Mouse (Mus musculus): ENCODE data around the gene Yy1. TPM values are rescaled to one million over a fixed set of nuclear protein-coding genes. Genes with fewer than 3 reads are reported as not detected.

Gene Yy1
- total and polyA plus RNA-seq, 3 experiments: 34.9 to 62.4 (median 52.1) TPM

GRCm38 (mm10) chr12:108794078-108794711 is 1.4 kb downstream of the Yy1 start:
- H3K4me1 ChIP-seq (ENCODE audit: control insufficient read depth in 1 of 2, insufficient read depth in 2 of 2, low read length in 2 of 2): peaks cover 15 to 20% of the 10 kb centered on the region in 2 experiments
- H3K9ac ChIP-seq (ENCODE audit: control insufficient read depth, low read depth, low read length, poor library complexity, severe bottlenecking): peak overlapping the region; percentile 96
- TF ChIP-seq ELF1 (IDR thresholded peaks at IDR 0.05; ENCODE audit: low read depth, low read length) (0 out of 2 replicates have a peak, but pooled peaks have one; percentile 28), SIN3A (IDR thresholded peaks at IDR 0.05; ENCODE audit: low read length) (peak; percentile 79), MXI1 (IDR thresholded peaks at IDR 0.05; ENCODE audit: low read depth, low read length) (peak; percentile 78), MYC (IDR thresholded peaks at IDR 0.05; ENCODE audit: low read depth, low read length) (peak; percentile 9; the same call in 1 of the 2 replicates), ETS1 (IDR thresholded peaks at IDR 0.05; ENCODE audit: low read depth, low read length) (peak; percentile 35; the same call in 1 of the 2 replicates), NRF1 (IDR thresholded peaks at IDR 0.05; ENCODE audit: insufficient read depth, low read depth, low read length, poor library complexity, severe bottlenecking) (0 out of 2 replicates have a peak, but pooled peaks have one; percentile 37), TCF12 (IDR thresholded peaks at IDR 0.05; ENCODE audit: low read depth, low read length) (peak; percentile 54; the same call in 1 of the 2 replicates), POLR2A (IDR thresholded peaks at IDR 0.05; ENCODE audit: control insufficient read depth in 1 of 2, insufficient read depth in 1 of 2, low read depth in 1 of 2, low read length in 2 of 2, poor library complexity in 1 of 2) (peak in 1 of 2 experiments; percentile 29; a peak in 3 of 4 replicates), ZC3H11A (IDR thresholded peaks at IDR 0.05; ENCODE audit: low read depth, low read length) (peak; percentile 28; the same call in 1 of the 2 replicates), GATA1 (IDR thresholded peaks at IDR 0.05; ENCODE audit: low read depth, low read length) (no peak), SMC3 (IDR thresholded peaks at IDR 0.05; ENCODE audit: low read depth, low read length) (no peak), ZMIZ1 (IDR thresholded peaks at IDR 0.05; ENCODE audit: low read depth, low read length) (no peak), UBTF (IDR thresholded peaks at IDR 0.05; ENCODE audit: borderline replicate concordance, insufficient read depth, low read depth, low read length) (0 out of 2 replicates have a peak, but pooled peaks have one; percentile 50), E2F4 (IDR thresholded peaks at IDR 0.05; ENCODE audit: borderline replicate concordance, low read depth, low read length) (no peak), HCFC1 (IDR thresholded peaks at IDR 0.05; ENCODE audit: low read depth, low read length) (peak; percentile 83), MAZ (IDR thresholded peaks at IDR 0.05; ENCODE audit: low read depth, low read length) (peak; percentile 60; the same call in 1 of the 2 replicates), POLR2AphosphoS5 (IDR thresholded peaks at IDR 0.05; ENCODE audit: borderline replicate concordance, low read depth, low read length) (no peak)
- peaks cover 2 to 50% of the 10 kb centered on the region in 2 experiments for H3K36me3 ChIP-seq (ENCODE audit: control insufficient read depth in 1 of 2, insufficient read depth in 2 of 2, low read length in 2 of 2)
- H3K4me3 ChIP-seq (ENCODE audit: control insufficient read depth in 1 of 2, insufficient read depth in 1 of 2, low read depth in 2 of 2, low read length in 2 of 2): peak overlapping the region; percentile 75 to 95
- H3K27me3 ChIP-seq (ENCODE audit: control insufficient read depth in 1 of 2, insufficient read depth in 2 of 2, low read length in 2 of 2): no peaks in the 10 kb centered on the region
- H3K27ac ChIP-seq (ENCODE audit: control insufficient read depth, low read depth, low read length): peak overlapping the region; percentile 98
- DNase-seq (ENCODE audit: low read depth, low spot score): peak; percentile 90
- H3K79me2 ChIP-seq (ENCODE audit: control insufficient read depth, insufficient read depth, low read length, poor library complexity): peaks cover 84% of the 10 kb centered on the region
- H3K9me3 ChIP-seq (replicated peaks; ENCODE audit: insufficient read depth, low read length): no peaks in the 10 kb centered on the region

- peak overlapping the region; percentile 98 for H3K27ac ChIP-seq (ENCODE audit: control insufficient read depth, low read depth, low read length)
- DNase-seq (ENCODE audit: low read depth, low spot score): peak; percentile 85
- TF ChIP-seq GATA1 (IDR thresholded peaks at IDR 0.05; ENCODE audit: low read depth, low read length) (peak; percentile 81), MYB (IDR thresholded peaks at IDR 0.05; ENCODE audit: low read depth, low read length) (no peak), BHLHE40 (IDR thresholded peaks at IDR 0.05; ENCODE audit: borderline replicate concordance, low read depth, low read length) (0 out of 2 replicates have a peak, but pooled peaks have one; percentile 17), UBTF (IDR thresholded peaks at IDR 0.05; ENCODE audit: borderline replicate concordance, insufficient read depth, low read depth, low read length) (no peak), MAZ (IDR thresholded peaks at IDR 0.05; ENCODE audit: low read depth, low read length) (no peak), SMC3 (IDR thresholded peaks at IDR 0.05; ENCODE audit: low read depth, low read length) (no peak), RAD21 (IDR thresholded peaks at IDR 0.05; ENCODE audit: low read depth, low read length) (no peak), NELFE (IDR thresholded peaks at IDR 0.05; ENCODE audit: low read depth, low read length) (no peak), POLR2A (IDR thresholded peaks at IDR 0.05; ENCODE audit: control insufficient read depth in 1 of 2, insufficient read depth in 1 of 2, low read depth in 1 of 2, low read length in 2 of 2, poor library complexity in 1 of 2) (no peak; a peak in 1 of 4 replicates), MEF2A (IDR thresholded peaks at IDR 0.05; ENCODE audit: extremely low read depth, insufficient replicate concordance, low read depth, low read length, poor library complexity, severe bottlenecking) (no peak), ELF1 (IDR thresholded peaks at IDR 0.05; ENCODE audit: low read depth, low read length) (peak; percentile 75), KAT2A (conservative IDR thresholded peaks at IDR 0.05; ENCODE audit: low read depth, low read length) (no peak), SIN3A (IDR thresholded peaks at IDR 0.05; ENCODE audit: low read length) (peak; percentile 93), POLR2AphosphoS2 (IDR thresholded peaks at IDR 0.05; ENCODE audit: low read length) (no peak), USF1 (IDR thresholded peaks at IDR 0.05; ENCODE audit: low read depth, low read length) (no peak), GABPA (IDR thresholded peaks at IDR 0.05; ENCODE audit: low read depth, low read length) (no peak), JUND (IDR thresholded peaks at IDR 0.05; ENCODE audit: low read depth, low read length) (no peak)
These were observed 2.3 kb downstream of the Yy1 start for GRCm38 (mm10) chr12:108794979-108795537.

More at GRCm38 (mm10) chr12:108794979-108795537, 2.3 kb downstream of the Yy1 start:
- H3K4me3 ChIP-seq (ENCODE audit: control insufficient read depth in 1 of 2, insufficient read depth in 1 of 2, low read depth in 2 of 2, low read length in 2 of 2): peak overlapping the region; percentile 67 to 95
- peaks cover 88% of the 10 kb centered on the region for H3K79me2 ChIP-seq (ENCODE audit: control insufficient read depth, insufficient read depth, low read length, poor library complexity)
- H3K36me3 ChIP-seq (ENCODE audit: control insufficient read depth in 1 of 2, insufficient read depth in 2 of 2, low read length in 2 of 2): peaks cover 5 to 51% of the 10 kb centered on the region in 2 experiments
- H3K9ac ChIP-seq (ENCODE audit: control insufficient read depth, low read depth, low read length, poor library complexity, severe bottlenecking): peak overlapping the region; percentile 96
- no peaks in the 10 kb centered on the region for H3K9me3 ChIP-seq (replicated peaks; ENCODE audit: insufficient read depth, low read length)
- no peaks in the 10 kb centered on the region for H3K27me3 ChIP-seq (ENCODE audit: control insufficient read depth in 1 of 2, insufficient read depth in 2 of 2, low read length in 2 of 2)
- peaks cover 7 to 21% of the 10 kb centered on the region in 2 experiments for H3K4me1 ChIP-seq (ENCODE audit: control insufficient read depth in 1 of 2, insufficient read depth in 2 of 2, low read length in 2 of 2)
